ENCODE assay signal across 8 mouse cellular contexts in the genomic region with DNA sequence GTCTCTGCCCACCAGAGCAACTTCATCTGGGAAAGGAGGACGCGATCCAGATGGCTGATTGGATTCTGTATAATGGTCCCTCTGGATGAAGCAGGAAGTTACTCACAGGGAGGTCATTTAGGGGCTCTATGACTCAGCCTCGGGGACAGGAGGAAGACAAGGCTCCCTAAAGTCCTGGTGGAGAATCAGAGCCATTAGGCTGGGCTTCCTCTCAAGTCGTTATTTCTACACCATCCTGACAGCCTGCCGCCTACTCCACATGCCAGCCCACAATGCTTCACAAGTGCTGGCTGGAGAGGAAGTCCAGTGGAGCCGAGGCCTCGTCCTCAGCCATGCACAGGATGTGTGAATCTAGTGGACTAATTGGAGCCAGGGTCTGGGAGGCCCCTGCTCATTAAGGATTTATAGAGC.
A peak's percentile ranks its signal among the peaks of the same experiment; 100 is the strongest.
DNase-seq lines count a peak whose midpoint lies in the region; ATAC-seq and TF ChIP-seq lines count a peak whose summit lies in the region.

No protein-coding gene starts in this region.

- H3K4me3 ChIP-seq in midbrain, embryonic 13.5 days (replicated peaks), result no peak overlapping the region
- H3K4me3 ChIP-seq in midbrain, embryonic 15.5 days, result no peak overlapping the region
- H3K4me3 ChIP-seq in forebrain, embryonic 14.5 days (ENCODE audit: low read depth, low read length), result no peak overlapping the region
- H3K4me3 ChIP-seq in kidney, postnatal 0 days (replicated peaks; ENCODE audit: low read depth, low read length), result no peak overlapping the region
- no peak overlapping the region for H3K4me3 ChIP-seq in myocyte

- no peak overlapping the region for H3ac ChIP-seq in myocyte (ENCODE audit: control insufficient read depth, insufficient read length)

- 0 out of 2 replicates have a peak overlapping the region, but pooled peaks have one; percentile 59 for H3K27ac ChIP-seq in midbrain, embryonic 13.5 days
- H3K27ac ChIP-seq in midbrain, embryonic 15.5 days, result no peak overlapping the region
- H3K27ac ChIP-seq in forebrain, embryonic 14.5 days (ENCODE audit: low read depth, low read length), result peak overlapping the region; percentile 79
- H3K27ac ChIP-seq in kidney, postnatal 0 days, result peak overlapping the region; percentile 27; the same call in 1 of the 2 replicates

- TF ChIP-seq POLR2A in myocyte (IDR thresholded peaks at IDR 0.05; ENCODE audit: insufficient read length, low read depth), result no peak

- H3K9me3 ChIP-seq in midbrain, embryonic 13.5 days, result no peaks in the 10 kb centered on the region
- H3K9me3 ChIP-seq in midbrain, embryonic 15.5 days, result no peaks in the 10 kb centered on the region
- H3K9me3 ChIP-seq in forebrain, embryonic 14.5 days (replicated peaks; ENCODE audit: control insufficient read depth, low read length), result no peaks in the 10 kb centered on the region
- H3K9me3 ChIP-seq in kidney, postnatal 0 days (replicated peaks; ENCODE audit: low read length), result no peaks in the 10 kb centered on the region

- peaks cover 13% of the 10 kb centered on the region for H3K79me2 ChIP-seq in myocyte (ENCODE audit: control insufficient read depth, insufficient read depth)

- no peak for DNase-seq in forebrain, embryonic 14.5 days (ENCODE audit: low spot score)
- peak; percentile 62 for DNase-seq in kidney, postnatal 0 days (ENCODE audit: low spot score)
- no peak for DNase-seq in cerebellum, postnatal 25 days
- DNase-seq in left cerebral cortex, adult 11 months (ENCODE audit: low spot score), result no peak
- no peak for DNase-seq in cerebellum, adult 11 months

- H3K9ac ChIP-seq in midbrain, embryonic 13.5 days (replicated peaks), result no peak overlapping the region
- no peak overlapping the region for H3K9ac ChIP-seq in midbrain, embryonic 15.5 days
- H3K9ac ChIP-seq in forebrain, embryonic 14.5 days (ENCODE audit: low read length), result no peak overlapping the region
- H3K9ac ChIP-seq in kidney, postnatal 0 days (ENCODE audit: low read depth, low read length), result no peak overlapping the region

- 55% methylated on average over 7 of the region's 7 CpGs for WGBS in midbrain, embryonic 13.5 days
- 50% methylated on average over 7 of the region's 7 CpGs for WGBS in midbrain, embryonic 15.5 days
- 21% methylated on average over 7 of the region's 7 CpGs for WGBS in forebrain, embryonic 14.5 days
- 19% methylated on average over 7 of the region's 7 CpGs for WGBS in kidney, postnatal 0 days

- no peak overlapping the region for H3K4me2 ChIP-seq in midbrain, embryonic 13.5 days (replicated peaks)
- no peak overlapping the region for H3K4me2 ChIP-seq in midbrain, embryonic 15.5 days
- no peak overlapping the region for H3K4me2 ChIP-seq in forebrain, embryonic 14.5 days (ENCODE audit: low read length)
- no peak overlapping the region for H3K4me2 ChIP-seq in kidney, postnatal 0 days (ENCODE audit: low read length)
- peak overlapping the region; percentile 53 for H3K4me2 ChIP-seq in myocyte (ENCODE audit: low read depth)

- no peaks in the 10 kb centered on the region for H3K27me3 ChIP-seq in midbrain, embryonic 13.5 days
- H3K27me3 ChIP-seq in midbrain, embryonic 15.5 days (replicated peaks), result no peaks in the 10 kb centered on the region
- H3K27me3 ChIP-seq in forebrain, embryonic 14.5 days (replicated peaks; ENCODE audit: control insufficient read depth, insufficient read depth, low read length), result no peaks in the 10 kb centered on the region
- H3K27me3 ChIP-seq in kidney, postnatal 0 days (ENCODE audit: insufficient read depth, low read length), result no peaks in the 10 kb centered on the region
- no peaks in the 10 kb centered on the region for H3K27me3 ChIP-seq in myocyte (ENCODE audit: control insufficient read depth, insufficient read depth, insufficient read length)

- ATAC-seq in midbrain, embryonic 13.5 days, result no peak
- no peak for ATAC-seq in midbrain, embryonic 15.5 days (replicated peaks)
- ATAC-seq in forebrain, embryonic 14.5 days, result no peak
- ATAC-seq in kidney, postnatal 0 days (replicated peaks; ENCODE audit: low FRiP score, low read depth), result no peak

- peaks cover 53% of the 10 kb centered on the region for H3K4me1 ChIP-seq in midbrain, embryonic 13.5 days (replicated peaks)
- peaks cover 44% of the 10 kb centered on the region for H3K4me1 ChIP-seq in midbrain, embryonic 15.5 days
- H3K4me1 ChIP-seq in forebrain, embryonic 14.5 days (ENCODE audit: control insufficient read depth, insufficient read depth, low read length), result peaks cover 40% of the 10 kb centered on the region
- H3K4me1 ChIP-seq in kidney, postnatal 0 days (replicated peaks; ENCODE audit: insufficient read depth, low read length), result peaks cover 30% of the 10 kb centered on the region

- peaks cover 24% of the 10 kb centered on the region for H3K36me3 ChIP-seq in midbrain, embryonic 13.5 days
- H3K36me3 ChIP-seq in midbrain, embryonic 15.5 days (replicated peaks), result peaks cover 6% of the 10 kb centered on the region
- no peaks in the 10 kb centered on the region for H3K36me3 ChIP-seq in forebrain, embryonic 14.5 days (ENCODE audit: control insufficient read depth, insufficient read depth, low read length)
- no peaks in the 10 kb centered on the region for H3K36me3 ChIP-seq in kidney, postnatal 0 days (ENCODE audit: insufficient read depth, low read length)
- peaks cover 12% of the 10 kb centered on the region for H3K36me3 ChIP-seq in myocyte (ENCODE audit: control insufficient read depth, insufficient read depth)

- no peak for TF ChIP-seq CTCF in kidney, postnatal 0 days (IDR thresholded peaks at IDR 0.05; ENCODE audit: low read depth)

TF ChIP-seq in myocyte, 11 proteins besides CTCF, POLR2A, EP300 and RAD21:
- TF ChIP-seq MYOG (IDR thresholded peaks at IDR 0.05; ENCODE audit: control insufficient read depth in 1 of 3, insufficient read depth in 1 of 3, insufficient read length in 2 of 3, low read depth in 2 of 3), result no peak
- TF ChIP-seq POLR2AphosphoS2 (IDR thresholded peaks at IDR 0.05; ENCODE audit: insufficient read length, low read depth), result peak; percentile 12
